Mouse (Mus musculus): ENCODE results near the gene Vmn2r12.
"Not testable (repeated sequence)": the region's sequence is repeated elsewhere in the genome, so short reads cannot be mapped to it uniquely, and the experiment has no call there.

The Vmn2r12 gene

GRCm38 (mm10) chr5:109097850-109098249 lies at the start of gene Vmn2r12:
Gene Vmn2r12, minus strand, starts transcription at chr5:109097950.
- not testable (repeated sequence) for DNase-seq

GRCm38 (mm10) chr5:109139546-109139945 lies 41.8 kb upstream of the Vmn2r12 start:
- DNase-seq, result no peak

GRCm38 (mm10) chr5:109136731-109137130 lies 39.0 kb upstream of the Vmn2r12 start:
- no peak for DNase-seq

GRCm38 (mm10) chr5:109096482-109096881 lies 1.3 kb downstream of the Vmn2r12 start:
- not testable (repeated sequence) for DNase-seq

GRCm38 (mm10) chr5:109072016-109072415 lies 25.7 kb downstream of the Vmn2r12 start:
- not testable (repeated sequence) for DNase-seq

- not testable (repeated sequence) for DNase-seq
These were observed 38.3 kb downstream of the Vmn2r12 start, which contains the start of gene Vmn2r11 for GRCm38 (mm10) chr5:109059469-109059868. Gene Vmn2r11, minus strand, starts transcription at chr5:109059569.

- no peak for DNase-seq
These were observed 42.5 kb downstream of the Vmn2r12 start for GRCm38 (mm10) chr5:109055286-109055685.
